Mouse (Mus musculus) ES-Bruce4 (cell line): ENCODE measurements around the gene Fnbp1. TPM values are rescaled to one million over a fixed set of nuclear protein-coding genes. Genes with fewer than 3 reads are reported as not detected.
A peak's percentile ranks its signal among the peaks of the same experiment; 100 is the strongest.

ENCODE experiments used
- H3K27ac ChIP-seq: 2 replicates; pipeline ENCODE4 v1.5.1; 2012; ENCODE audit warnings: low read length, inconsistent platforms; ENCODE audit not compliant: insufficient read depth
- H3K27me3 ChIP-seq: 2 replicates; pipeline ENCODE4 v1.6.1; 2012; ENCODE audit warnings: mild to moderate bottlenecking, low read length, inconsistent platforms; ENCODE audit not compliant: control insufficient read depth, poor library complexity, insufficient read depth, severe bottlenecking
- H3K36me3 ChIP-seq: 2 replicates; pipeline ENCODE4 v1.6.1; 2012; ENCODE audit warnings: inconsistent platforms, mild to moderate bottlenecking, low read length, moderate library complexity; ENCODE audit not compliant: control insufficient read depth, poor library complexity, insufficient read depth, severe bottlenecking
- H3K4me1 ChIP-seq: one replicate; pipeline ENCODE4 v1.8.1; 2011; ENCODE audit warnings: low read length; ENCODE audit not compliant: control insufficient read depth, insufficient read depth
- H3K4me3 ChIP-seq: 2 replicates; pipeline ENCODE4 v1.5.1; 2011; ENCODE audit warnings: low read depth, mild to moderate bottlenecking, low read length
- H3K9ac ChIP-seq: 2 replicates; pipeline ENCODE4 v1.6.1; 2012; ENCODE audit warnings: low read depth, mild to moderate bottlenecking, inconsistent platforms; ENCODE audit not compliant: poor library complexity, severe bottlenecking
- H3K9me3 ChIP-seq: replicated peaks from 2 replicates; pipeline ENCODE4 v1.6.1; 2012; ENCODE audit warnings: mild to moderate bottlenecking, low read length, inconsistent platforms; ENCODE audit not compliant: control insufficient read depth, poor library complexity, insufficient read depth, severe bottlenecking
- CTCF ChIP-seq: IDR thresholded peaks from one replicate; pipeline ENCODE4 v1.8.1; 2011; ENCODE audit warnings: low read depth, low read length
- EP300 ChIP-seq: IDR thresholded peaks from 2 replicates; pipeline ENCODE4 v1.6.1; 2011; ENCODE audit warnings: low read depth, low read length; ENCODE audit not compliant: insufficient read depth
- POLR2A ChIP-seq: IDR thresholded peaks from one replicate; pipeline ENCODE4 v1.8.1; 2011; ENCODE audit warnings: low read length; ENCODE audit not compliant: insufficient read depth
- polyA plus RNA-seq: library from polyadenylated mRNA; stranded (reverse); fragments of >200 nt; gene quantifications from 2 replicates; pipeline ENCODE4 v1.2.4, GENCODE M21; 2011; ENCODE audit warnings: low read depth; ENCODE audit not compliant: missing spikeins, insufficient read depth, insufficient read length

The Fnbp1 gene
- polyA plus RNA-seq, 1 experiment: 77.7 TPM

DNA sequence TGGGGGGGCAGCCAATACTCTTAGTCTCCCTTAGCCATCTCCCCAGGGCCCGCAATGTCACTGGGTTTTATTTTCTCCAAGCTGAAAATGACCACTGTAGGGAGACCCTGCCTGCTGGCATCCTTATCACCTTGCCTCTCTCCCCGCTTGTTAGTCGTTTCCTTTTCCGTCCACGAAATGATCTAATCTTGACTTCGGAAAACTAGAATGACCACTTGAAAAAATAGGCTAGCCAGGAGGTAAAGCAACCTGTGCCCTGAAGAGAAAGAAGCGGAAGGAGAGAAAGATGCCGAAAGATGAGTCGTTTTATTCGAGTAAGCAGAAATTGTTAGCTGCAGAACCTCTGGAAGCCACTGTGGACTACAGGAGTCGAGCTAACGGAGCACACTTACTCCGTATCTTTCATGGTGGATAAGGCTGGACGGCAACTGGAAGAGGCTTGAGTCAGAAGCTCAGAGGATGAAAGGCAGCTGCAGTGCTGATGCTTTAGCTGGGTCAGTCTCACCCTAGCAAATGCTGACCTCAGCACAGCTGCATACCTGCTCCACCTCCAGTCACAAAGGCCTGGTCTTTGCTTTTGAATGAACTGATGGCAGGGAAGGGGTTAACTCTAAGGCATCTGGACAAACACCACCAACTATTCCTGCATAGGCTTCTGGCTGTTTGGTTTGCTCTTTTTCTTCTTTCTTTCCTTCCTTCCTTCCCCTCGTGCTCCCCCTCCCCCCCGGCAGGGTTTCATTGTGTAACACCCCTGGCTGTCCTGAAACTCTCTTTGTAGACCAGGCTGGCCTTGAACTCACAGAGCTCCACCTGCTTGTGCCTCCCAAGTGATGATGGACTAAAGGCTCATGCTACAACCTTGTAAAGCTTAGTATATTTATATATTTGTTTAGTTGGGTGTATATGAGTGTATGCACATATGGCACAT lies 2.2 kb upstream of the Fnbp1 start:
- Histone ChIP-seq H3K27me3 (no peaks in the 10 kb centered on the region), H3K9ac (no peak overlapping the region), H3K4me3 (no peak overlapping the region), H3K9me3 (no peaks in the 10 kb centered on the region), H3K36me3 (no peaks in the 10 kb centered on the region), H3K27ac (no peak overlapping the region), H3K4me1 (peaks cover 5% of the 10 kb centered on the region)
- TF ChIP-seq EP300 (no peak), CTCF (no peak), POLR2A (no peak)

DNA sequence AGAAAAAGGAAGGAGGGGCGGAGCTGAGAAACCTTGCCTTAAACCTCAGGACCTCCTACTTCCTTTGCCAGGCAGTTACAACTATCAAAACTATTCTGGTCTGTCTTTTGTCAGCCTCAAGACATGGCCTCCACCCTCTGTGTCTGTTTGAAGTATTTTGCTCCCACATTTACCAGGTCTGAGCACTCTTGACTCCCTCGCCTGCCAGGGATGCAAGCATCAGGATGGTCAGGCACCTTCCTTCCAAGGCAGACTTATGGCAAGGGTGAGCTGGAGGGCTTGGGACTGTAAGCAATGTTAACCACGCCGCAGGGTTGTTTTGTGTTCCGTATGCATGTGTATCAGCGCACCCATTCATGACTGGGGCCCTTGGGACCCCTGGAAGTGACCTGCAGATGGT lies 1.5 kb upstream of the Fnbp1 start:
- H3K4me3 ChIP-seq: no peak overlapping the region

DNA sequence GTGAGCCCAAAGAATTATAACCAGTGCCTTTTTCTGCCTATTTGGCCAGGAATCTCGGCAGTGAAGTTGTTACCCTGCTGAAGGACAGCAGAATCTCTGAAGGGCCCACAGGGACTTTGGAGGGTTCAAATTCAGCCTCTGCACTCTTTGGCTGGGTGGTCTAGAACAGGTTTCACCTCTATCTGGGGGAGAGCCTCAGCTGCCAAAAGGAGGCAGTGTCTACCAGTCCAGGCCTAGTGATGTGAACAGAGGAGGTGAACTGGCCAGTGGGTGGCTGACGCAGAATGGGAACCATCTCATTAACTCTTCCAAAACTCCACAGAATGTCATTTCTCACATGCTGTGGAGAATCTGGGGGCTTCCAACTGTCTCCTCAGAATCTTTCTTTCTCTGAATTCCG lies 697 bp upstream of the Fnbp1 start:
- no peaks in the 10 kb centered on the region for H3K9me3 ChIP-seq
- H3K9ac ChIP-seq: peak overlapping the region; percentile 94; the same call in 1 of the 2 replicates
- H3K4me3 ChIP-seq: peak overlapping the region; percentile 70
- H3K36me3 ChIP-seq: no peaks in the 10 kb centered on the region
- no peaks in the 10 kb centered on the region for H3K27me3 ChIP-seq
- no peak overlapping the region for H3K27ac ChIP-seq
- peaks cover 5% of the 10 kb centered on the region for H3K4me1 ChIP-seq
- TF ChIP-seq CTCF (peak; percentile 38), POLR2A (no peak)

More for the DNA sequence above, 1.5 kb upstream of the Fnbp1 start:
- H3K27me3 ChIP-seq: no peaks in the 10 kb centered on the region
- H3K36me3 ChIP-seq: no peaks in the 10 kb centered on the region
- no peak overlapping the region for H3K9ac ChIP-seq
- H3K27ac ChIP-seq: no peak overlapping the region
- TF ChIP-seq POLR2A: no peak
- TF ChIP-seq EP300: no peak
- TF ChIP-seq CTCF: no peak
- peaks cover 5% of the 10 kb centered on the region for H3K4me1 ChIP-seq
- H3K9me3 ChIP-seq: no peaks in the 10 kb centered on the region

DNA sequence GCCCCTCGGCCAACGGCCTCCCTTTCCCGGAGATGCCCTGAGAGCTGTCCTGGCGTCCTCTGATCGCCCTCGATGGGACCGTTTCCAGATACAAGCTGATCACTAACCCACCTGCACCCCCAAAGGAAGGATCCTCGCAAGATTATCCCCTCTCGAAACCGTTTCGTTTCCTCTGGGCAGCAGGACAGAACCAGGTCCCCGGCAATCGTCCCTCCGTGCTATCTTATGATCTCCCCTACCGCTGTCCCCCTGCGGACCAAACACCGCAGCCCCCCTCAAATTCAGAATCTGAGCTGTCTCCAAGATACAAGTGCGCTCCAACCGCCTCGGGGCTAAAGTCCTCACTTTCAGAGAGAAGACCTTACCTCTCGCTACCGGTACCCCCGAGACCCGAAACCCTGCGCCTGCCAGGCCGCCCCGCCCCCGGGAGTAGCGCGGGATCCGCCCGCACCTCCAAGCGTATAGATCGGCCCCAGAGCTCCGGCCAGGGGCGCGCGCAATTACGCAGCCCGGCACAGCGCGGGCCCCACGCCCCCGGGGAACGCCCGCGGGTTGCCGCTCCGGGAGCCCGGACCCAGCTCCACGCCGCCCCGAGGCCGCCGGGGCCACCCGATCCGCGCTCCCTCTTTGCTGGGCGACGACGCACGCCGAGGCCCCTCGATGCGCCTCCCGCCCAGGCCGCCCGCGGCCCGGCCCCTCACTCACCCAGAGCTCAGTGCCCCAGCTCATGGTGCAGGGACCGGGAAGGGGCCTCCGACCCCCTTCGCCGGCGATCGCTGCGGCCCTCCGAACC lies 538 bp downstream of the Fnbp1 start:
- Histone ChIP-seq H3K4me3 (peak overlapping the region; percentile 95), H3K9me3 (no peaks in the 10 kb centered on the region), H3K9ac (peak overlapping the region; percentile 94), H3K27me3 (no peaks in the 10 kb centered on the region), H3K27ac (no peak overlapping the region), H3K36me3 (no peaks in the 10 kb centered on the region), H3K4me1 (peaks cover 7% of the 10 kb centered on the region)
- TF ChIP-seq EP300 (no peak), CTCF (no peak), POLR2A (no peak)

DNA sequence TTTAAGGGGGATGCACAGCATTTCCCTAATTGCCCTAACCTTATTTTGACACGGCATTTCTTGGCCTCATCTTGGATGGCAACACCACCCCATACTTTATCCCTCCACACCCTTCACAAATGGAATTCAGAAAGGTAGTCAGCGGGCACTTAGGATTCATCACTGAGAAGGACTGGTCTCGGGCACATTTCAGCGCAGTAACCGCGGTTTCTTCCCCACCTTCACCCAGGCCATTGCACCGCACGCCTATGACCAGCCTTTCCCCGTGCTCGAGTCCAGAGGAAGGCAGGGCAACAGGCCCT lies 1.1 kb downstream of the Fnbp1 start:
- peak overlapping the region; percentile 95 for H3K4me3 ChIP-seq
- no peaks in the 10 kb centered on the region for H3K9me3 ChIP-seq
- H3K36me3 ChIP-seq: no peaks in the 10 kb centered on the region
- TF ChIP-seq EP300: no peak
- no peak for TF ChIP-seq POLR2A
- no peak for TF ChIP-seq CTCF
- H3K27ac ChIP-seq: no peak overlapping the region
- H3K4me1 ChIP-seq: peaks cover 7% of the 10 kb centered on the region
- H3K27me3 ChIP-seq: no peaks in the 10 kb centered on the region
- peak overlapping the region; percentile 94 for H3K9ac ChIP-seq
